Mouse (Mus musculus) stomach, postnatal 0 days (tissue): ENCODE measurements around the gene Soat1. TPM values are rescaled to one million over a fixed set of nuclear protein-coding genes. Genes with fewer than 3 reads are reported as not detected.
A peak's percentile ranks its signal among the peaks of the same experiment; 100 is the strongest.

Experiments used
- ATAC-seq: fragments of 200-750 bp; cut with Nextera tagmentation; 2 replicates; pipeline ENCODE4 v1.8.0; 2017; ENCODE audit not compliant: low FRiP score, low TSS enrichment
- DNase-seq: peaks from one replicate; pipeline ENCODE4 v3.0.0-alpha.2; 2016; ENCODE audit warnings: low spot score
- H3K27ac ChIP-seq: fragments of 300-500 bp; sonication (generic); replicated peaks from 2 replicates; pipeline ENCODE4 v1.5.1; 2014; ENCODE audit warnings: mild to moderate bottlenecking, control low read depth
- H3K27me3 ChIP-seq: fragments of 300-500 bp; sonication (generic); 2 replicates; pipeline ENCODE4 v1.6.1; 2014; ENCODE audit warnings: low read length; ENCODE audit not compliant: control insufficient read depth, insufficient read depth
- H3K36me3 ChIP-seq: fragments of 300-500 bp; sonication (generic); 2 replicates; pipeline ENCODE4 v1.6.1; 2014; ENCODE audit warnings: low read length, mixed read lengths; ENCODE audit not compliant: control insufficient read depth, insufficient read depth
- H3K4me1 ChIP-seq: fragments of 300-500 bp; sonication (generic); replicated peaks from 2 replicates; pipeline ENCODE4 v1.6.1; 2014; ENCODE audit warnings: antibody characterized with exemption; ENCODE audit not compliant: control insufficient read depth, insufficient read depth
- H3K4me2 ChIP-seq: fragments of 300-500 bp; sonication (generic); replicated peaks from 2 replicates; pipeline ENCODE4 v1.6.1; 2014; ENCODE audit warnings: low read depth, mild to moderate bottlenecking, control low read depth, moderate library complexity
- H3K4me3 ChIP-seq: fragments of 300-500 bp; sonication (generic); 2 replicates; pipeline ENCODE4 v1.5.1; 2014; ENCODE audit warnings: low read depth, low read length, control low read depth
- H3K9ac ChIP-seq: fragments of 300-500 bp; sonication (generic); 2 replicates; pipeline ENCODE4 v1.6.1; 2014; ENCODE audit warnings: mild to moderate bottlenecking, low read length, control low read depth, mixed read lengths
- H3K9me3 ChIP-seq: fragments of 300-500 bp; sonication (generic); 2 replicates; pipeline ENCODE4 v1.6.1; 2016; ENCODE audit warnings: low read length; ENCODE audit not compliant: control insufficient read depth
- CTCF ChIP-seq: IDR thresholded peaks from 2 replicates; pipeline ENCODE4 v1.5.1; 2016; ENCODE audit warnings: antibody characterized with exemption, low read depth, mild to moderate bottlenecking, moderate library complexity
- EP300 ChIP-seq: optimal IDR thresholded peaks from 2 replicates; pipeline ENCODE3; 2016; ENCODE audit warnings: antibody characterized with exemption
- WGBS: fragments of 180-500 bp; shearing (Covaris S2); extraction: QIAGEN DNeasy Blood & Tissue Kit; methylation state at CpG from one replicate; pipeline ENCODE4 v1.1.7; 2014; 5-methylcytosine and 5-hydroxymethylcytosine counted together
- polyA plus RNA-seq: library from polyadenylated mRNA; unstranded; fragments of >200 nt; fragmentation: Nextera tagmentation; extraction: Ambion mirVana; gene quantifications from 2 replicates; pipeline ENCODE4 v1.2.1, GENCODE M21; 2015

Soat1 gene
- polyA plus RNA-seq, 1 experiment from 2014 or later: 17.6 TPM

DNA sequence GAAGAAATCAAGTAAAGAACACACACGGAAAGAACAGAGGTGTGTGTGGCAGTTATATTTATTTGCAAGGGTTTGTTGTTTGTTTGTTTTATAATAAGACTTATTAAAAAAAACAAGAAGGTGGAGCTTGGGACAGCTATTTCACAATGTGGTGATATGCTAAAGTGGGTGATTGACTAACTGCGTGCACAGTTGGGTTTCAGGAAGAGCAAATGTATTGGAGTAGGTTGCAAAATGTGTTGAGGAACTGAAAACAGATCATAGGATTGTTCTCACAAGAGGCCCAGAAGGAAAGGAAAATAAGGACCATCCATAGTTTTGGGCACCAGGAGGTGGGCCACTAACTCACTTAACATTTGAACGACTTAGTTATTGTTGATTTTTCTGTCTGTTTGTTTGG, 3.1 kb downstream of the Soat1 start:
- H3K4me1 ChIP-seq: no peaks in the 10 kb centered on the region
- no peak overlapping the region for H3K4me2 ChIP-seq
- H3K27ac ChIP-seq: no peak overlapping the region
- H3K9me3 ChIP-seq: no peaks in the 10 kb centered on the region
- H3K27me3 ChIP-seq: no peaks in the 10 kb centered on the region
- TF ChIP-seq CTCF (no peak), EP300 (no peak)
- H3K9ac ChIP-seq: no peak overlapping the region
- DNase-seq (no peak), ATAC-seq (no peak)
- no peaks in the 10 kb centered on the region for H3K36me3 ChIP-seq
- no peak overlapping the region for H3K4me3 ChIP-seq
- 49% methylated on average over 3 of the region's 3 CpGs for WGBS

DNA sequence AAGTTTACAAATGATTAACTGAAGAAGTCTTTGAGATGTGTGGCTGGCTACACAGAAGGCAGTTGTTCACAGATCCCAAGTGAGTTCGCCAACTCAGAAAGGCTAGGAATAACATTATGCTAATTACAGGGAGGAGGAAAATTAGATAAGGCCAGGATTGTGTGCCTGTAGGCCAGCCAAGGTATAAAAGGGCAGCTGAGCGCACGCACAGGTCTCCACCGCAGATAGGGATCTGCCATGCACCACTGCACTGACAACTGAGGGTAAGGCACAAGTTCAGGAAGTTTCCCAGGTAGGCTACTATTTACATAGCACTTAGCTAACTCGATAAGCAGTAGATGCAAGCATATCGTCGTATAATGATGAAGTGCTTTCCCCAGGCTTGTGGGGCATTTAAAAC, 3.6 kb downstream of the Soat1 start:
- ATAC-seq: peak; percentile 83
- no peaks in the 10 kb centered on the region for H3K9me3 ChIP-seq
- no peak overlapping the region; the same call in 1 of the 2 replicates for H3K27ac ChIP-seq
- 0 out of 2 replicates have a peak overlapping the region, but pooled peaks have one; percentile 5 for H3K4me2 ChIP-seq
- no peak overlapping the region for H3K9ac ChIP-seq
- no peaks in the 10 kb centered on the region for H3K36me3 ChIP-seq
- H3K4me1 ChIP-seq: no peaks in the 10 kb centered on the region
- H3K27me3 ChIP-seq: no peaks in the 10 kb centered on the region
- WGBS: 47% methylated on average over 7 of the region's 7 CpGs
- TF ChIP-seq CTCF (no peak), EP300 (no peak)
- no peak overlapping the region for H3K4me3 ChIP-seq
- DNase-seq: peak; percentile 72

DNA sequence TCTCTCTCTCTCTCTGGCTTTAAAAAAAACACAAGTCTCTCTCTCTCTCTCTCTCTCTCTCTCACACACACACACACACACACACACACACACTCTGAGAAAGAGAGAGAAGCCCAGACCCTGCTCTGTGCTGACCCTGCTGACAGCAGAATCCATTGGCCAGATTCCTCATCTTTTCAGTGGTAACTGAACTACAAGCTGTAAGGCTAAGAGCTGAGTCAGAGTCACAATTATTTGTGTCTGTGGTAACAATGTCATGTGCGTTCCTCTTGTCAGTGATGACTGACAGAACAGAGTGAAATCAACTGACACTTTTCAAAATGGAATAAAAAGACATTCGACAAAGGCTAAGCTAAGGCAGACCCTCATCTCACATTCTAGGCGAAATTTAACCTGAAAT, 5.6 kb downstream of the Soat1 start:
- DNase-seq (no peak), ATAC-seq (no peak)
- no peak for TF ChIP-seq CTCF
- no peak for TF ChIP-seq EP300
- Histone ChIP-seq H3K27me3 (no peaks in the 10 kb centered on the region), H3K9me3 (no peaks in the 10 kb centered on the region), H3K4me3 (no peak overlapping the region), H3K36me3 (no peaks in the 10 kb centered on the region; the same call in 1 of the 2 replicates), H3K27ac (no peak overlapping the region), H3K4me2 (no peak overlapping the region), H3K4me1 (no peaks in the 10 kb centered on the region), H3K9ac (no peak overlapping the region)
- 80% methylated on average over 3 of the region's 3 CpGs for WGBS

DNA sequence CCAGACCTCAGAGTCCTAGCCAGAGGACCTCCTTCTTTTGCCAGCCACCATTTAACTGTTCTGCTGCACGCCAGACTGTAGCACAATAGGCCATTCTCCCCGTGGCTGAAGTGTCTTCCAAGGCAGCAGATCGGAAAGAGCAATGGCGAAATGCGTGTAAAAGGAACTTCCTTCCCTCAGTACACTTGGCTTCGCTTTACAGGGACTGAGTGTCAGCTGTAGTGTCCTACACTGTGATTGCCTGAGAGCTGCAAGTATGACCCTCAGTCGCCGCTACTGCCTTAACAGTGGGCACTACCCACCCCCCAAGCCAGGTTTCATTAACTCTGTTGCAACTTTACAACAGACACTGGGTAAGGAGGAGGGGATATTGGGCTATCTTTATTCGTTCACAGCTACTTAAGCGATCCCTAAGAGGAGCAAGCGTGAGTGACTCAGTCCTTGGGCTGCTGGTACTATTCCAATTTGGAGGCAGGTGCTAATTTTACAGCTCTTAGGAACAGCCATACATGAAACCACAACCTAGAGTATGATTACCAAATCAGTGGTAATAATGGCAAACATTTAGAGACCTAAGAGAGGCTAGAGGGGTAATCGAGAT, 6.4 kb downstream of the Soat1 start:
- Histone ChIP-seq H3K27me3 (no peaks in the 10 kb centered on the region), H3K36me3 (no peaks in the 10 kb centered on the region; the same call in 1 of the 2 replicates), H3K4me1 (no peaks in the 10 kb centered on the region), H3K4me3 (no peak overlapping the region), H3K27ac (no peak overlapping the region), H3K4me2 (no peak overlapping the region), H3K9me3 (no peaks in the 10 kb centered on the region), H3K9ac (no peak overlapping the region)
- 76% methylated on average over 12 of the region's 12 CpGs for WGBS
- TF ChIP-seq CTCF (no peak), EP300 (no peak)
- DNase-seq (no peak), ATAC-seq (no peak)

DNA sequence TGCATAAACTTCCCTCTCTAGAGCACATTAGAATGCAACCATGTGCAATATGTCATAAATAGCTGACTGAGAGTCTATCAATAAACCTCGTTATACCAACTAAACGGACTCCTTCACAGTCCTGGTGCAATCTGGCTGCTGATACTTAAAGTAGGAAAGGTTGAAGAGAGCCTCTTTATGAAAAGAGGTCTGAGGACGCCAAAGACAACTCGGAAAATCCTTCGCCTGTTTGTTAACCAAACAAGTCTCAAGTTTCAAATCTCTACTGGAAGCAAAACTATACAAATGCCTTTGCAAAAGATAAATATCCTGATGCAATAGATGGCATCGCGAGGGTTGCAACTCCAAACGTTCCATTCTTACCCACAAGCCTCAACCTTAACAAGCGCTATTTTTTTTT, 9.2 kb downstream of the Soat1 start:
- Histone ChIP-seq H3K4me3 (no peak overlapping the region), H3K27me3 (no peaks in the 10 kb centered on the region), H3K36me3 (no peaks in the 10 kb centered on the region; the same call in 1 of the 2 replicates), H3K9ac (no peak overlapping the region), H3K27ac (no peak overlapping the region), H3K4me1 (no peaks in the 10 kb centered on the region), H3K4me2 (no peak overlapping the region), H3K9me3 (no peaks in the 10 kb centered on the region)
- ATAC-seq (no peak), DNase-seq (no peak)
- 55% methylated on average over 9 of the region's 9 CpGs for WGBS
- TF ChIP-seq CTCF (no peak), EP300 (no peak)

DNA sequence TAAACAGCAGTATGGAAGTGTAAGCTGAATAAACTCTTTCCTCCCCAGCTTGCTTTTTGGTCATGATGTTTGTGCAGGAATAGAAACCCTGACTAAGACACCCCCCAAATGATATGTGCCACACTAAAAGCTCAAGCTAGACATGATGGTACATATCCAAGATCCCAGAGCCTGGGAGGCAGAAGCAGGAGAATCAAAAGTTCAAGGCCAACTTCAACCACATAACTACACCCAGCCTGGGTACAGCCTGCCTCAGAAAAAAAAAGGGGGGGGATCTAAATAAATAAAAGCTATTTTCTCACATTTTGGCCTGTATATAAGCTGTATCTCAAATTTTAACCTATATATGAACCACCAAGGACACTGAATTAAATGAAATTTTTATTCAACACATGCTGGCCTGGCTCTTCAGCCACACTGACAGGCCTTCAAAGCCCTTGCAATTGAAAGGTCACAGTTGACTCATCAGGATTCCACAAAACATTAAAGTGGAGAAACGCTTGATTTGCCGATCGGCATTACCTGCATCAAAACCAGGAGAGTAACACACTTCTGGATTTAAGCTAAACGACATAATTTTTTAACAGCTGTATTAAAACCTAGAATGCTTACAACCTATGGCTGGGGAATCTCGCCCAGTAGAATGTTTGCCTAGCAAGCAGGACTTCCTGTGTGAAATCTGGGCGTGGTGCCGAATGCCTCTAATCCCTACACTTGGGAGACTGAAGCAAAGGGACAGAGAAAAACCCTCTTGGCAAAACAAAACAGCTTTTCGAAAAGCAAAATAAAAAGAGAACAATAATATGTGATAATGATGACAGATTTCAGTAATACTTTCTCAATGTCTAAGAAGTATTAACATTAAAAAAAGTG, 9.9 kb downstream of the Soat1 start:
- ATAC-seq (no peak), DNase-seq (peak; percentile 61)
- Histone ChIP-seq H3K4me3 (no peak overlapping the region), H3K9me3 (no peaks in the 10 kb centered on the region), H3K4me2 (no peak overlapping the region), H3K36me3 (no peaks in the 10 kb centered on the region; the same call in 1 of the 2 replicates), H3K4me1 (no peaks in the 10 kb centered on the region), H3K9ac (no peak overlapping the region), H3K27me3 (no peaks in the 10 kb centered on the region), H3K27ac (no peak overlapping the region)
- WGBS: 48% methylated on average over 8 of the region's 8 CpGs
- TF ChIP-seq CTCF (no peak), EP300 (no peak)
